Mouse (Mus musculus) limb, embryonic 14.5 days (tissue): ENCODE results near the gene Pacrg. TPM values are rescaled to one million over a fixed set of nuclear protein-coding genes. Genes with fewer than 3 reads are reported as not detected.

ENCODE experiments used
- ATAC-seq: fragments of 200-750 bp; cut with Nextera tagmentation; 2 replicates; pipeline ENCODE4 v1.8.0; 2017; ENCODE audit warnings: low read depth, moderate number of reproducible peaks, moderate TSS enrichment; ENCODE audit not compliant: low FRiP score
- DNase-seq: peaks from one replicate; pipeline ENCODE4 v3.0.0-alpha.2; 2015; ENCODE audit warnings: low spot score
- H3K27ac ChIP-seq: fragments of 300-500 bp; sonication (generic); replicated peaks from 2 replicates; pipeline ENCODE4 v1.5.1; 2014; ENCODE audit warnings: low read depth, mild to moderate bottlenecking, low read length, moderate library complexity, mixed read lengths
- H3K27me3 ChIP-seq: fragments of 300-500 bp; sonication (generic); 2 replicates; pipeline ENCODE4 v1.6.1; 2014; ENCODE audit warnings: low read length, mixed read lengths; ENCODE audit not compliant: control insufficient read depth, insufficient read depth
- H3K36me3 ChIP-seq: fragments of 300-500 bp; sonication (generic); 2 replicates; pipeline ENCODE4 v1.6.1; 2014; ENCODE audit warnings: mild to moderate bottlenecking, low read length, moderate library complexity, mixed read lengths; ENCODE audit not compliant: control insufficient read depth, insufficient read depth
- H3K4me1 ChIP-seq: fragments of 300-500 bp; sonication (generic); 2 replicates; pipeline ENCODE4 v1.6.1; 2014; ENCODE audit warnings: antibody characterized with exemption, low read length, mixed read lengths; ENCODE audit not compliant: control insufficient read depth, insufficient read depth
- H3K4me2 ChIP-seq: fragments of 300-500 bp; sonication (generic); replicated peaks from 2 replicates; pipeline ENCODE4 v1.6.1; 2014; ENCODE audit warnings: low read depth, mild to moderate bottlenecking, low read length, moderate library complexity; ENCODE audit not compliant: severe bottlenecking
- H3K4me3 ChIP-seq: fragments of 300-500 bp; sonication (generic); replicated peaks from 2 replicates; pipeline ENCODE4 v1.5.1; 2014; ENCODE audit warnings: low read length
- H3K9ac ChIP-seq: fragments of 300-500 bp; sonication (generic); 2 replicates; pipeline ENCODE4 v1.6.1; 2014; ENCODE audit warnings: mild to moderate bottlenecking, low read depth, low read length, moderate library complexity; ENCODE audit not compliant: severe bottlenecking
- H3K9me3 ChIP-seq: fragments of 300-500 bp; sonication (generic); 2 replicates; pipeline ENCODE4 v1.6.1; 2016; ENCODE audit warnings: low read length; ENCODE audit not compliant: control insufficient read depth
- POLR2A ChIP-seq: fragments of 200-500 bp; IDR thresholded peaks from 2 replicates; pipeline ENCODE4 v1.8.0; 2012; ENCODE audit warnings: inconsistent platforms, mild to moderate bottlenecking, moderate library complexity, borderline replicate concordance; ENCODE audit not compliant: insufficient read depth, insufficient read length; ENCODE audit errors: extremely low read depth
- WGBS: fragments of 180-500 bp; shearing (Covaris S2); extraction: QIAGEN DNeasy Blood & Tissue Kit; methylation state at CpG from one replicate; pipeline ENCODE4 v1.1.7; 2014; 5-methylcytosine and 5-hydroxymethylcytosine counted together
- polyA plus RNA-seq, 2 experiments: library from polyadenylated mRNA; depleted of rRNA in 1 of 2; stranded (reverse) in 1 of 2; unstranded in 1 of 2; fragments of >200 nt; fragmentation: Nextera tagmentation in 1 of 2; extraction: Ambion mirVana in 1 of 2; gene quantifications; 2 replicates each; pipeline versions ENCODE4 v1.2.1 to v1.2.3; 2012 to 2014

Gene Pacrg
- polyA plus RNA-seq, 2 experiments = 0.99 to 1.3 TPM

GRCm38 (mm10) chr17:10675048-10675447, 165.1 kb downstream of the Pacrg start:
- no peak overlapping the region for H3K27ac ChIP-seq
- DNase-seq (no peak), ATAC-seq (no peak)
- H3K27me3 ChIP-seq = no peaks in the 10 kb centered on the region
- H3K36me3 ChIP-seq = no peaks in the 10 kb centered on the region
- no peak for TF ChIP-seq POLR2A
- H3K9me3 ChIP-seq = no peaks in the 10 kb centered on the region
- H3K4me2 ChIP-seq = no peak overlapping the region
- 59% methylated on average over 3 of the region's 3 CpGs for WGBS
- H3K4me1 ChIP-seq = no peaks in the 10 kb centered on the region
- no peak overlapping the region for H3K4me3 ChIP-seq
- no peak overlapping the region for H3K9ac ChIP-seq

GRCm38 (mm10) chr17:10661294-10661693, 178.8 kb downstream of the Pacrg start:
- H3K27me3 ChIP-seq = no peaks in the 10 kb centered on the region
- no peaks in the 10 kb centered on the region for H3K4me1 ChIP-seq
- TF ChIP-seq POLR2A = no peak
- no peak overlapping the region for H3K4me3 ChIP-seq
- H3K36me3 ChIP-seq = no peaks in the 10 kb centered on the region
- 80% methylated on average over 4 of the region's 4 CpGs for WGBS
- no peaks in the 10 kb centered on the region for H3K9me3 ChIP-seq
- ATAC-seq (no peak), DNase-seq (no peak)
- no peak overlapping the region for H3K9ac ChIP-seq
- H3K4me2 ChIP-seq = no peak overlapping the region
- no peak overlapping the region for H3K27ac ChIP-seq

- no peak overlapping the region for H3K4me2 ChIP-seq
- no peaks in the 10 kb centered on the region for H3K36me3 ChIP-seq
- 91% methylated on average over 7 of the region's 7 CpGs for WGBS
- H3K9me3 ChIP-seq = no peaks in the 10 kb centered on the region
- H3K9ac ChIP-seq = no peak overlapping the region
- H3K4me3 ChIP-seq = no peak overlapping the region
- H3K27ac ChIP-seq = no peak overlapping the region
- no peak for ATAC-seq
- H3K4me1 ChIP-seq = no peaks in the 10 kb centered on the region
- no peaks in the 10 kb centered on the region for H3K27me3 ChIP-seq
- no peak for DNase-seq
- TF ChIP-seq POLR2A = no peak
Observed at GRCm38 (mm10) chr17:10643604-10644003, 196.5 kb downstream of the Pacrg start.

- Histone ChIP-seq H3K4me3 (no peak overlapping the region), H3K9ac (no peak overlapping the region), H3K27ac (no peak overlapping the region), H3K36me3 (no peaks in the 10 kb centered on the region), H3K27me3 (no peaks in the 10 kb centered on the region), H3K4me2 (no peak overlapping the region), H3K4me1 (no peaks in the 10 kb centered on the region), H3K9me3 (no peaks in the 10 kb centered on the region)
- no peak for TF ChIP-seq POLR2A
- ATAC-seq = no peak
- 57% methylated on average over 1 of the region's 1 CpGs for WGBS
- no peak for DNase-seq
Observed at GRCm38 (mm10) chr17:10639816-10640215, 200.3 kb downstream of the Pacrg start.

- WGBS = 80% methylated on average over 8 of the region's 8 CpGs
Observed at GRCm38 (mm10) chr17:10635955-10636470, 204.1 kb downstream of the Pacrg start.

GRCm38 (mm10) chr17:10635470-10635869, 204.6 kb downstream of the Pacrg start:
- no peak overlapping the region for H3K4me3 ChIP-seq
- TF ChIP-seq POLR2A = no peak
- H3K27me3 ChIP-seq = no peaks in the 10 kb centered on the region
- H3K4me2 ChIP-seq = no peak overlapping the region
- H3K4me1 ChIP-seq = peaks cover 6% of the 10 kb centered on the region; the same call in 1 of the 2 replicates
- ATAC-seq = no peak
- H3K9ac ChIP-seq = no peak overlapping the region
- no peaks in the 10 kb centered on the region for H3K36me3 ChIP-seq
- 90% methylated on average over 11 of the region's 11 CpGs for WGBS
- no peak for DNase-seq
- no peaks in the 10 kb centered on the region for H3K9me3 ChIP-seq
- H3K27ac ChIP-seq = no peak overlapping the region

More at GRCm38 (mm10) chr17:10635955-10636470, 204.1 kb downstream of the Pacrg start:
- no peak for TF ChIP-seq POLR2A
- Histone ChIP-seq H3K36me3 (no peaks in the 10 kb centered on the region), H3K9ac (no peak overlapping the region), H3K9me3 (no peaks in the 10 kb centered on the region), H3K4me2 (no peak overlapping the region), H3K27ac (no peak overlapping the region), H3K4me1 (peaks cover under 1% of the 10 kb centered on the region; the same call in 1 of the 2 replicates), H3K4me3 (no peak overlapping the region), H3K27me3 (no peaks in the 10 kb centered on the region)
- no peak for DNase-seq
- no peak for ATAC-seq
